Mouse (Mus musculus) lung, embryonic 14.5 days (tissue): ENCODE measurements around the gene Lbhd1. TPM values are rescaled to one million over a fixed set of nuclear protein-coding genes. Genes with fewer than 3 reads are reported as not detected.
"Not testable (repeated sequence)": the region's sequence is repeated elsewhere in the genome, so short reads cannot be mapped to it uniquely, and the experiment has no call there.

Experiments used
- ATAC-seq: fragments of 200-750 bp; cut with Nextera tagmentation; 2 replicates; pipeline ENCODE4 v1.8.0; 2017; ENCODE audit warnings: mild to moderate bottlenecking, moderate TSS enrichment, moderate library complexity; ENCODE audit not compliant: insufficient read depth
- DNase-seq: peaks from one replicate; pipeline ENCODE4 v3.0.0-alpha.2; 2015
- H3K27ac ChIP-seq: fragments of 300-500 bp; sonication (generic); 2 replicates; pipeline ENCODE4 v1.5.1; 2014; ENCODE audit warnings: low read depth, mild to moderate bottlenecking, moderate library complexity
- H3K27me3 ChIP-seq: fragments of 300-500 bp; sonication (generic); 2 replicates; pipeline ENCODE4 v1.6.1; 2014; ENCODE audit warnings: low read length, control low read depth; ENCODE audit not compliant: insufficient read depth
- H3K36me3 ChIP-seq: fragments of 300-500 bp; sonication (generic); 2 replicates; pipeline ENCODE4 v1.6.1; 2014; ENCODE audit warnings: control low read depth; ENCODE audit not compliant: insufficient read depth
- H3K4me1 ChIP-seq: fragments of 300-500 bp; sonication (generic); 2 replicates; pipeline ENCODE4 v1.6.1; 2014; ENCODE audit warnings: antibody characterized with exemption, control low read depth; ENCODE audit not compliant: insufficient read depth
- H3K4me2 ChIP-seq: fragments of 300-500 bp; sonication (generic); 2 replicates; pipeline ENCODE4 v1.6.1; 2014; ENCODE audit warnings: mild to moderate bottlenecking
- H3K4me3 ChIP-seq: fragments of 300-500 bp; sonication (generic); 2 replicates; pipeline ENCODE4 v1.5.1; 2014; ENCODE audit warnings: low read depth, low read length
- H3K9ac ChIP-seq: fragments of 300-500 bp; sonication (generic); 2 replicates; pipeline ENCODE4 v1.6.1; 2014
- H3K9me3 ChIP-seq: fragments of 300-500 bp; sonication (generic); 2 replicates; pipeline ENCODE4 v1.6.1; 2016; ENCODE audit warnings: low read depth, low read length, control low read depth
- CTCF ChIP-seq: IDR thresholded peaks from 2 replicates; pipeline ENCODE4 v1.5.1; 2016; ENCODE audit warnings: antibody characterized with exemption, low read depth
- WGBS: fragments of 180-500 bp; shearing (Covaris S2); extraction: QIAGEN DNeasy Blood & Tissue Kit; methylation state at CpG from one replicate; pipeline ENCODE4 v1.1.7; 2014; 5-methylcytosine and 5-hydroxymethylcytosine counted together
- polyA plus RNA-seq: library from polyadenylated mRNA; unstranded; fragments of >200 nt; fragmentation: Nextera tagmentation; extraction: Ambion mirVana; gene quantifications from 2 replicates; pipeline ENCODE4 v1.2.1, GENCODE M21; 2014

Lbhd1 gene
- polyA plus RNA-seq, result 72.1 and 78.8 TPM in 2 replicates

- DNase-seq, result no peak
- Histone ChIP-seq H3K27ac (no peak within 1 kb of the TSS), H3K9me3 (no peaks in the 10 kb centered on the region), H3K9ac (no peak within 1 kb of the TSS), H3K4me1 (no peaks in the 10 kb centered on the region), H3K36me3 (no peaks in the 10 kb centered on the region), H3K27me3 (no peaks in the 10 kb centered on the region), H3K4me3 (no peak within 1 kb of the TSS), H3K4me2 (no peak within 1 kb of the TSS)
- no peak for ATAC-seq
- TF ChIP-seq CTCF, result no peak
- 71% methylated on average over 3 of the region's 3 CpGs for WGBS
Observed at GRCm38 (mm10) chr19:8883616-8884015, at the start of gene Lbhd1, which contains the start of gene Gm49403. Gene Lbhd1, plus strand, starts transcription at chr19:8883732. Gene Gm49403, plus strand, starts transcription at chr19:8883930.

GRCm38 (mm10) chr19:8836327-8836726 lies 47.2 kb upstream of the Lbhd1 start:
- WGBS, result 97% methylated on average over 10 of the region's 10 CpGs
- not testable (repeated sequence) for H3K9me3 ChIP-seq, H3K4me2 ChIP-seq, H3K27ac ChIP-seq, ATAC-seq, H3K4me3 ChIP-seq, H3K9ac ChIP-seq, H3K27me3 ChIP-seq, DNase-seq
- H3K36me3 ChIP-seq, result peaks cover 42% of the 10 kb centered on the region
- H3K4me1 ChIP-seq, result peaks cover 13% of the 10 kb centered on the region

- peak within 1 kb of the TSS; percentile 59 for H3K9ac ChIP-seq
- peaks cover 13% of the 10 kb centered on the region for H3K4me1 ChIP-seq
- H3K27ac ChIP-seq, result peak within 1 kb of the TSS; percentile 98
- H3K9me3 ChIP-seq, result no peaks in the 10 kb centered on the region
- TF ChIP-seq CTCF, result peak; percentile 63
- under 1% methylated on average over 38 of the region's 38 CpGs for WGBS
- H3K4me3 ChIP-seq, result peak within 1 kb of the TSS; percentile 54
- DNase-seq (peak; percentile 92), ATAC-seq (peak; percentile 84)
- H3K27me3 ChIP-seq, result no peaks in the 10 kb centered on the region
- peak within 1 kb of the TSS; percentile 76 for H3K4me2 ChIP-seq
- H3K36me3 ChIP-seq, result peaks cover 37% of the 10 kb centered on the region
Observed at GRCm38 (mm10) chr19:8837251-8837791, 46.2 kb upstream of the Lbhd1 start, which contains the start of gene Bscl2. Gene Bscl2, plus strand, starts transcription at chr19:8837467.

GRCm38 (mm10) chr19:8838041-8838730 lies 45.3 kb upstream of the Lbhd1 start:
- Histone ChIP-seq H3K4me3 (peak overlapping the region; percentile 54), H3K4me1 (peaks cover 13% of the 10 kb centered on the region), H3K9me3 (no peaks in the 10 kb centered on the region), H3K27ac (peak overlapping the region; percentile 98), H3K36me3 (peaks cover 29% of the 10 kb centered on the region), H3K9ac (peak overlapping the region; percentile 59), H3K4me2 (peak overlapping the region; percentile 76), H3K27me3 (no peaks in the 10 kb centered on the region)
- peak; percentile 70 for DNase-seq
- 16% methylated on average over 15 of the region's 15 CpGs for WGBS
- peak; percentile 28; the same call in 1 of the 2 replicates for ATAC-seq
- no peak for TF ChIP-seq CTCF

- peaks cover 13% of the 10 kb centered on the region for H3K4me1 ChIP-seq
- H3K9me3 ChIP-seq, result no peaks in the 10 kb centered on the region
- peak within 1 kb of the TSS; percentile 98 for H3K27ac ChIP-seq
- no peak for ATAC-seq
- no peak for DNase-seq
- TF ChIP-seq CTCF, result no peak
- no peaks in the 10 kb centered on the region for H3K27me3 ChIP-seq
- H3K4me2 ChIP-seq, result peak within 1 kb of the TSS; percentile 78
- peaks cover 18% of the 10 kb centered on the region for H3K36me3 ChIP-seq
- H3K9ac ChIP-seq, result peak within 1 kb of the TSS; percentile 59
- 64% methylated on average over 11 of the region's 11 CpGs for WGBS
- peak within 1 kb of the TSS; percentile 54 for H3K4me3 ChIP-seq
Observed at GRCm38 (mm10) chr19:8839103-8839907, 44.2 kb upstream of the Lbhd1 start, which contains the start of gene Gng3. Gene Gng3, minus strand, starts transcription at chr19:8839194.

- peak overlapping the region; percentile 61 for H3K9ac ChIP-seq
- TF ChIP-seq CTCF, result 0 out of 2 replicates have a peak, but pooled peaks have one; percentile 7
- peak; percentile 35 for ATAC-seq
- no peaks in the 10 kb centered on the region for H3K9me3 ChIP-seq
- DNase-seq, result peak; percentile 85
- no peak overlapping the region for H3K27ac ChIP-seq
- 24% methylated on average over 29 of the region's 29 CpGs for WGBS
- peaks cover 13% of the 10 kb centered on the region for H3K4me1 ChIP-seq
- no peaks in the 10 kb centered on the region for H3K27me3 ChIP-seq
- peaks cover 10% of the 10 kb centered on the region for H3K36me3 ChIP-seq
- peak overlapping the region; percentile 78 for H3K4me2 ChIP-seq
- H3K4me3 ChIP-seq, result peak overlapping the region; percentile 47
Observed at GRCm38 (mm10) chr19:8839908-8840791, 43.4 kb upstream of the Lbhd1 start.
